Mouse (Mus musculus): ENCODE data around the gene Acbd6.

The Acbd6 gene

GRCm38 (mm10) chr1:155650121-155650846, 92.4 kb downstream of the Acbd6 start:
- no peak for DNase-seq (ENCODE audit: low spot score)

DNA sequence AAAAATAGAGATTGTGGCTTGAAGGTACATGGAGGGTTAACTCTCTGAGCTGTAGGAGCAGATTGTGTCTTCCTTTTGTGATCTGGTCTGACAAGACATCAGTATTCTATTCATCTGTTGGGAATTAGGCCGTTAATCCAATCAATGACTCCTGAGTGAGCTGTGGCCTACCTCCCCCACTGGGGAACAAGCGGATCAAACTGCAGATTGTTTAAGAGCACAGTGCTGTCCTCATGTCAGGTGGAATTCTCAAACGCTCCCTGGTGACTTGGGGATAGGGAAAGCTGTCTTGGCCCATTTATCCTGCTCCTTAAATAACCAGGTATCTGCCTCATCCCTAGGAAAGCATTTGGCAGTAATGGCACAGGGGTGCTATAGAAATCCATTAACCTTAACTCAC, 97.0 kb downstream of the Acbd6 start:
- peak; percentile 31 for DNase-seq (ENCODE audit: low spot score)

DNA sequence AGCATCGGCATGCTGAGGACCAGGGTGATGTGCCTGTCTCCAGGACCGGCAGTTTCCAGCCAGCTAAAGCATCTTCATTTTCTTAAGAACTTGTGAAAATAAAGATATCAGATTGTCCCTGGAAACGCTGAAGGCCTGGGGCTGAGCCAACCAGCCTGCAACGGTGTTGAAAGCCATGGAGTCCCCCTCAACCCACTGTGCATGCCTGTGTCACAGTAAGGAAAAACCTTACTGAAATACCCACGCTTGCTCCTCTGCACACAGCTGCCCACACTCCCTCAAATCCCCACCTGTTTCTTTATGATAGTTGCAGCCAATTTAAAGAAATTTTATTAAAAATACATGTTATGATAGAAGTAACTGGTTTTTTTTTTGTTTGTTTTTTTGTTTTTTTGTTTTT, 98.4 kb downstream of the Acbd6 start:
- no peak for DNase-seq (ENCODE audit: low spot score)

GRCm38 (mm10) chr1:155663994-155664393, 106.1 kb downstream of the Acbd6 start:
- no peak for DNase-seq (ENCODE audit: low spot score)

GRCm38 (mm10) chr1:155675570-155675969, 117.7 kb downstream of the Acbd6 start:
- peak; percentile 41 for DNase-seq (ENCODE audit: low spot score)

DNA sequence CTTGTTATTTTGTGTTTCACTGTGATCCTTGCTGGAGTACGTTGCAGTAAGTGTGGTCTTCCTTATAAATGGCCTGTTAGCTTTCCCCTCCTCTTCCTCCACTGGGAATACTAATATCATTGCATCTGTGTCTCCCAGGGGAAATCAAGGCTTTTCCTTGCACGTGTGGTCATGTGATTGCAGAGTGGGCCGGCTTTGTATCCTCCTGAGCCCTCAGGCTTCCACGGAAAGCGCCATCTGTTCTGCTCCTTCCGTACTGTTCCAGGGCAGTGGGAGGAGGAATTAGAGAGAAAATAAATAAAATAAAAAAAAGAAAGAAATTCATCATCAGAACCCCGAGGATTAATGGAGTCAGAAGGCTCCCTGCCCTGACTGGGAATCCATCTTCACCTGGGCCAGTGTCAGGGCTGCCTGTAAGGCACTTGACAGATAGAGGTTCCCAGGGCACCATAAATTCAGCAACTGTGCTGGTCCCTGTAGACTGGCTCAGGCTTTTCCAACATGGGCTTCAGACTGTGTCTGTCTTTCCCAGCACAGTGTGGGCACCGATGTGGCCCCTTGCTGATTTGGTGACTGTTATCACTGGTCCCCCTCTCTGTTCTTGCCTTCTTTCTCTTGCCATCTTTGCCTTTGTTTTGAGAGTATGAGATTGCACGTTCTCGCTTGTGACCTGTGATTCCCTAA, 123.3 kb downstream of the Acbd6 start:
- no peak for DNase-seq (ENCODE audit: low spot score)

DNA sequence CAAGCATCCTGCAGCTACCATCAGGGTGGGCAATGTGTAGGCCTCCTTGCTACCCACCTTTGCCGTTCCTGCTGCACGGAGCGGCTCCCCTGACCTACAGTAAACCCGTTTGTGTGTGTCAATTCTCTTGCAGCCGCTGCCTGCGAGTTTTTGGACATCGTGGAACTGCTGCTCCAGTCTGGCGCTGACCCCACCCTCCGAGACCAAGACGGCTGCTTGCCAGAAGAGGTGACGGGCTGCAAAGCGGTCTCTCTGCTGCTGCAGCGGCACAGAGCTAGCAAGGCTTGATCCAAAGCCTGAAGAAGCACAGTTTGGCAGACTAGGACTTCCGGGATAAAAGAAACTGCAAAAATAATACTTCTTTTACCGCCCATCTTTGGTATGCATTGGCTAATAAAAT, 128.9 kb downstream of the Acbd6 start:
- DNase-seq (ENCODE audit: low spot score): no peak

GRCm38 (mm10) chr1:155689141-155689540, 131.2 kb downstream of the Acbd6 start:
- DNase-seq (ENCODE audit: low spot score): no peak

- DNase-seq (ENCODE audit: low spot score): no peak
These were observed 131.6 kb downstream of the Acbd6 start for GRCm38 (mm10) chr1:155689558-155689957.

- no peak for DNase-seq (ENCODE audit: low spot score)
These were observed 134.3 kb downstream of the Acbd6 start for GRCm38 (mm10) chr1:155692230-155692629.

- DNase-seq (ENCODE audit: low spot score): no peak
These were observed 135.1 kb downstream of the Acbd6 start for GRCm38 (mm10) chr1:155693026-155693425.

- DNase-seq (ENCODE audit: low spot score): no peak
These were observed 135.5 kb downstream of the Acbd6 start for GRCm38 (mm10) chr1:155693443-155693842.

- peak; percentile 87 for DNase-seq (ENCODE audit: low spot score)
These were observed 140.6 kb downstream of the Acbd6 start for GRCm38 (mm10) chr1:155698373-155699159.

DNA sequence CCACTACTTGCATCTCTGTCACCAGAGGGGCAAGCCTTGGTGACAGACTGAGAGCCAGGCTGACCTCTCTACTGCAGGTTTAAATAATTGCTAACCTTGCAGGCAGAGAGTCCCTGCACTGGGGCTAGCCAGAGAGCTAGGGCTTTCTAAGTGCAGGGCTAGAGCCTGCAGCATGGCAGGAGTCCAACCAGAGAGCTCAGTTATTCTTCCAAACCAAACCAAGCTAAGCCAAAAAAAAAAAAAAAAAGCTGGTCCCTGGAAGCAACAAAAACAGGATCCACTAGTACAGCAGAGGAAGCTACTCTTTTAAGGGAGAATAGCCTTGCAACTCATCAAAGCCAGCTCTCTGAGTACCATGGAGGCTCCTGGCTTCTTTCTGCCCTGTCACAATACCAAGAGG, 143.0 kb downstream of the Acbd6 start:
- peak; percentile 45 for DNase-seq (ENCODE audit: low spot score)

DNA sequence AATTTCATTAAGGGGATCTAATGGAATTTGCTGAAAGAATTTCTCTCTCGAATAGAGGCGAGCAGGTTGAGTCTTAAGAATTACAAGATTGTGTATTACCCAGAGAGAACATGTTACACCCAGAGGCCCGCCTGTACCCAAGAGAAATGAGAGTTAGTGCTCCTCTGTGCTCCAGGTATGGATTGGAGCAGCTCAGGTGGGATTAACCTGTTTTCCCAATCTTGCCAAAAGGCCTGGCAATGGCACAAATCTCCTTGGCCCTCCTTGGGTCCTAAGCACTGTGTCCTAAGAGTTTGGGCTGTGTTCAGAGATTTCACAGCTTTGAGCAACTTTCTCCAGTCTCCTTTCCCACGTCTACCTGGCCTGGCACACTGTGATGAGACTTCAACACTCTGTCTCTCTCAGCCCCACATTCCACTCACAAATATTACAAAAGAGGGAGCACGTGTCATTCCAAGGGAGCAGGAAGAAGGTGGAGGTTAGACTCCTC, 145.3 kb downstream of the Acbd6 start:
- DNase-seq (ENCODE audit: low spot score): no peak

DNA sequence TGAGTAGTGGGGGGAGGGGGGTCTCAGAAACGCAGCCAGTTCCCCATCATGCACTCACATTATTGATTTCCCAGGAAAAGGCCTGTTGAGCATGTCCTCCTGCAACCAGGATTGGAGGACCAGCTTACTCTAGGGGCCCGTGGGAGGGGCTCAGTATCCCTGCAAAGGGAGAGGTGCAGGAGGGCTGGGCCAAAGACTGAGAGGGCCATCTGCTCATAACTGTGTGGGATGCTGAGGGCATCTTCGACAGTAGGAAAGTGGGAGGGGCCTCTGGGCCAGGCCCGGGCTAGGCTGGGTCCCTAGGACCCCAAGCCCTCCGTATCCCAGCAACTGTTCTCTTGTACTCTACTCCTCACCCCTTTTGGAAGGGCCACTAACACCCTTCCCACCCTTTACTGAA, 146.3 kb downstream of the Acbd6 start:
- no peak for DNase-seq (ENCODE audit: low spot score)

GRCm38 (mm10) chr1:155713306-155713705, 155.4 kb downstream of the Acbd6 start:
- no peak for DNase-seq (ENCODE audit: low spot score)

GRCm38 (mm10) chr1:155715366-155715765, 157.4 kb downstream of the Acbd6 start:
- DNase-seq (ENCODE audit: low spot score): no peak

GRCm38 (mm10) chr1:155717301-155717700, 159.4 kb downstream of the Acbd6 start:
- no peak for DNase-seq (ENCODE audit: low spot score)

GRCm38 (mm10) chr1:155718851-155719250, 160.9 kb downstream of the Acbd6 start:
- DNase-seq (ENCODE audit: low spot score): no peak

- DNase-seq (ENCODE audit: low spot score): no peak
These were observed 162.1 kb downstream of the Acbd6 start for GRCm38 (mm10) chr1:155720006-155720405.

- peak; percentile 80 for DNase-seq (ENCODE audit: low spot score)
These were observed 163.5 kb downstream of the Acbd6 start for GRCm38 (mm10) chr1:155721443-155721842.

DNA sequence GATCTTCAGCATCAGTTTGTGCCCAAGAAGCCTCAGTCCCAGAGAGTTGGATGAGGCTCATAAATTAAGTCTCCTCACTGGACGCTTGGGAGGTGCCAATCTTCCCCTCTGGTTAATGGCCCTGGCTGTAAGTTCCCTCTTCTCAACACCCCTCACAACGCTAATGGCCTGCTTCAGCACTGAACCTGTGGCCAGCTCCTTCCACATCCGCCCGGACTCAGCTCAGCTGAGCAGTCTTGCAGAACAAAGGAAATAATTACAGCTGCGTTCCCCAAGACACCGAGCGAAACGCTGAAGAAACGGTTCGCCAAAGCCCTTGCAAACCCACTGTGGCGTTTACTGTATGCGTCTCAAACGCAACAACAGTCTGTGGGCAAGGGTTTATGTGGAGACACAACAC, 164.3 kb downstream of the Acbd6 start:
- DNase-seq (ENCODE audit: low spot score): no peak

Data from MN1 (cell line).